Mouse (Mus musculus): ENCODE data around the gene Ints3. TPM values are rescaled to one million over a fixed set of nuclear protein-coding genes. Genes with fewer than 3 reads are reported as not detected.

Ints3 gene
- polyA plus RNA-seq, 1 experiment from 2014 or later, result 30.1 TPM

DNA sequence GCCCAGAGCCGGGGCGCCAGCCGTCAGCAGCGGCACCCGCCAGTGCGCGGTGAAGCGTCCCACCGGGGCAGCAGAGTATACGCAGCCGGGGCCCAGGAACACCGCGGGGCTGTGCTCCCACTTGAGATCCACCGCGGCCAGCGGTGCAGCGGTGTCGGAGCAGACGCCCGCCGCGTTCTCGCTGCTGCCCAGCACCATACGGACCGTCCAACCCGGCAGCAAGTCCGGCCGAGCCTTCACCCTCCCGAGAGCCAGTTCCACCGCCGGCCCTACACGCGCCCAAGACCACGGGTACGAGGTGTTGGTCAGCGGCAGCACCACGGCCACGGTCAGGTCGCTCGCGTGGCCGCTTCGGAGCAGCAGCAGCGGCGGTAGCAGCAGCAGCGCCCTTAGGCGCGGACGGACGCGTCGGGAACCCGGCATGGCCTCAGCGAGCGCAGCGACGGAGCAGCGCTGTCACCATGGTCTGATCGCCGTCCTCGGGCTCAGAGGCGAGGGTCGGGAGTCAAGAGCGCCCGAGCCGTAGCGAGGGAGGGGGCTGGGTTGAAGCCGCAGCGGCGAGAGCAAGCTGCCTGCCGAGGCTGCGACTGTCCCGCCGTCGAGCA lies 31.8 kb upstream of the Ints3 start:
- Histone ChIP-seq H3K9ac (replicated peaks; ENCODE audit: low read depth, low read length) (peak overlapping the region; percentile 46), H3K27me3 (ENCODE audit: control insufficient read depth, insufficient read depth, low read length) (peaks cover 20% of the 10 kb centered on the region), H3K4me2 (ENCODE audit: low read depth, low read length) (peak overlapping the region; percentile 87), H3K27ac (ENCODE audit: low read depth, low read length) (no peak overlapping the region), H3K4me3 (ENCODE audit: low read depth, low read length) (peak overlapping the region; percentile 56), H3K9me3 (ENCODE audit: control insufficient read depth, low read length) (no peaks in the 10 kb centered on the region), H3K4me1 (ENCODE audit: control insufficient read depth, insufficient read depth, low read length) (0 out of 2 replicates have a peak, but pooled peaks cover 2% of the 10 kb centered on the region), H3K36me3 (ENCODE audit: control insufficient read depth, insufficient read depth, low read length) (no peaks in the 10 kb centered on the region)
- under 1% methylated on average over 75 of the region's 75 CpGs for WGBS
- peak; percentile 59; the same call in 1 of the 2 replicates for ATAC-seq (ENCODE audit: low read depth)

GRCm38 (mm10) chr3:90464552-90465080 lies 31.2 kb upstream of the Ints3 start:
- peaks cover 20% of the 10 kb centered on the region for H3K27me3 ChIP-seq (ENCODE audit: control insufficient read depth, insufficient read depth, low read length)
- WGBS, result 12% methylated on average over 37 of the region's 37 CpGs
- no peaks in the 10 kb centered on the region for H3K9me3 ChIP-seq (ENCODE audit: control insufficient read depth, low read length)
- no peak overlapping the region for H3K9ac ChIP-seq (replicated peaks; ENCODE audit: low read depth, low read length)
- H3K36me3 ChIP-seq (ENCODE audit: control insufficient read depth, insufficient read depth, low read length), result no peaks in the 10 kb centered on the region
- 0 out of 2 replicates have a peak, but pooled peaks cover 2% of the 10 kb centered on the region for H3K4me1 ChIP-seq (ENCODE audit: control insufficient read depth, insufficient read depth, low read length)
- H3K4me2 ChIP-seq (ENCODE audit: low read depth, low read length), result peak overlapping the region; percentile 87
- ATAC-seq (ENCODE audit: low read depth), result peak; percentile 18
- H3K27ac ChIP-seq (ENCODE audit: low read depth, low read length), result no peak overlapping the region
- peak overlapping the region; percentile 56 for H3K4me3 ChIP-seq (ENCODE audit: low read depth, low read length)

DNA sequence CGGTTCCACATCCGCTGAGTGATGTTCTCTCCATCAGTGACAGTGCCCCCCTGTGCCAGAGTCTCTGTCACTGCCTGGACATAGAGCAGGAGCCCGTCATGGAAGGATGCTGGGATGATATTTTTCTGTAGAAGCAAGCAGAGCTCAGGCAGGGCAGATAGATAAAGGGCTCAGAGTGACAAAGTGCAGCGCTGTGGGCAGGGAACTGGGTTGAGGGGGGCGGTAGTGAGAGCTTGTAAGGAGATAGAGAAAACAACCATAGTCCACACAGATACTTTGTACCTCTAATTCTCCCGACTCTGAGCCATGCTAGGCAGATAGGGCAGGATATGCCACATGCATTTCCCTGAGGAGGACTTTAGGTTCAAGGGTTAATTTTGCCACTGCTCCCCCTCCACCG lies 29.2 kb upstream of the Ints3 start:
- no peak overlapping the region for H3K4me3 ChIP-seq (ENCODE audit: low read depth, low read length)
- WGBS, result 31% methylated on average over 7 of the region's 7 CpGs
- peaks cover 20% of the 10 kb centered on the region for H3K27me3 ChIP-seq (ENCODE audit: control insufficient read depth, insufficient read depth, low read length)
- no peak overlapping the region for H3K4me2 ChIP-seq (ENCODE audit: low read depth, low read length)
- no peaks in the 10 kb centered on the region for H3K36me3 ChIP-seq (ENCODE audit: control insufficient read depth, insufficient read depth, low read length)
- 0 out of 2 replicates have a peak, but pooled peaks cover 2% of the 10 kb centered on the region for H3K4me1 ChIP-seq (ENCODE audit: control insufficient read depth, insufficient read depth, low read length)
- H3K9ac ChIP-seq (replicated peaks; ENCODE audit: low read depth, low read length), result no peak overlapping the region
- no peak for ATAC-seq (ENCODE audit: low read depth)
- H3K9me3 ChIP-seq (ENCODE audit: control insufficient read depth, low read length), result no peaks in the 10 kb centered on the region
- no peak overlapping the region for H3K27ac ChIP-seq (ENCODE audit: low read depth, low read length)

- H3K36me3 ChIP-seq (ENCODE audit: control insufficient read depth, insufficient read depth, low read length), result no peaks in the 10 kb centered on the region
- no peak overlapping the region for H3K27ac ChIP-seq (ENCODE audit: low read depth, low read length)
- no peak overlapping the region for H3K4me2 ChIP-seq (ENCODE audit: low read depth, low read length)
- ATAC-seq (ENCODE audit: low read depth), result no peak
- H3K9me3 ChIP-seq (ENCODE audit: control insufficient read depth, low read length), result no peaks in the 10 kb centered on the region
- 0 out of 2 replicates have a peak, but pooled peaks cover 2% of the 10 kb centered on the region for H3K4me1 ChIP-seq (ENCODE audit: control insufficient read depth, insufficient read depth, low read length)
- no peak overlapping the region for H3K9ac ChIP-seq (replicated peaks; ENCODE audit: low read depth, low read length)
- no peak overlapping the region for H3K4me3 ChIP-seq (ENCODE audit: low read depth, low read length)
- peaks cover 20% of the 10 kb centered on the region for H3K27me3 ChIP-seq (ENCODE audit: control insufficient read depth, insufficient read depth, low read length)
- 92% methylated on average over 3 of the region's 3 CpGs for WGBS
Observed at GRCm38 (mm10) chr3:90461935-90462334, 28.5 kb upstream of the Ints3 start.

GRCm38 (mm10) chr3:90460315-90460714 lies 26.9 kb upstream of the Ints3 start:
- Histone ChIP-seq H3K4me3 (ENCODE audit: low read depth, low read length) (no peak overlapping the region), H3K27ac (ENCODE audit: low read depth, low read length) (no peak overlapping the region), H3K36me3 (ENCODE audit: control insufficient read depth, insufficient read depth, low read length) (no peaks in the 10 kb centered on the region), H3K27me3 (ENCODE audit: control insufficient read depth, insufficient read depth, low read length) (peaks cover 17% of the 10 kb centered on the region), H3K4me2 (ENCODE audit: low read depth, low read length) (no peak overlapping the region), H3K9ac (replicated peaks; ENCODE audit: low read depth, low read length) (no peak overlapping the region), H3K4me1 (ENCODE audit: control insufficient read depth, insufficient read depth, low read length) (0 out of 2 replicates have a peak, but pooled peaks cover 2% of the 10 kb centered on the region), H3K9me3 (ENCODE audit: control insufficient read depth, low read length) (no peaks in the 10 kb centered on the region)
- WGBS, result 74% methylated on average over 5 of the region's 5 CpGs
- ATAC-seq (ENCODE audit: low read depth), result no peak

- Histone ChIP-seq H3K27me3 (ENCODE audit: control insufficient read depth, insufficient read depth, low read length) (peaks cover 12% of the 10 kb centered on the region), H3K9me3 (ENCODE audit: control insufficient read depth, low read length) (no peaks in the 10 kb centered on the region), H3K4me2 (ENCODE audit: low read depth, low read length) (no peak overlapping the region), H3K4me1 (ENCODE audit: control insufficient read depth, insufficient read depth, low read length) (no peaks in the 10 kb centered on the region), H3K9ac (replicated peaks; ENCODE audit: low read depth, low read length) (no peak overlapping the region), H3K36me3 (ENCODE audit: control insufficient read depth, insufficient read depth, low read length) (no peaks in the 10 kb centered on the region), H3K4me3 (ENCODE audit: low read depth, low read length) (no peak overlapping the region), H3K27ac (ENCODE audit: low read depth, low read length) (no peak overlapping the region)
- no peak for ATAC-seq (ENCODE audit: low read depth)
- 81% methylated on average over 9 of the region's 9 CpGs for WGBS
Observed at GRCm38 (mm10) chr3:90459727-90460126, 26.3 kb upstream of the Ints3 start.

DNA sequence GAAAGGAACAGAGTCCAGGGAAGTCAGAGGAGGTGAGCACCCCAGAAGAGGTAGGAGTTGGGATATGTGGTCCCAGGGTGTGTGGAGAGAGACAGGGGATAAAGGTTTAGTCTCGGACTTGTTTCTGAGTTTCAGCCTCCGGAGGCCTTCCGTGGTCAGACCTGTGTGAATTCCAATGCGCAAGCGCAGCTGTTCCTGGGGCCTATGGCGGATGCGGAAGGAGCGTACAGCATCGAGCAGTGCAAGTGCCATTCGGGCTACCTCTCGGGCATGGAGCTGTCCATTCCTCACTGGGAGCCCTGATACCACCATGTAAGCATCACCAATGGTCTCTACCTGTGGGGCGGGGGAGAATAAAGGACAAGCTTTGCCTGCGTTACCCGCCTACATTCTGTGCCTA lies 21.5 kb upstream of the Ints3 start:
- H3K4me3 ChIP-seq (ENCODE audit: low read depth, low read length), result no peak overlapping the region
- H3K27me3 ChIP-seq (ENCODE audit: control insufficient read depth, insufficient read depth, low read length), result no peaks in the 10 kb centered on the region
- no peaks in the 10 kb centered on the region for H3K9me3 ChIP-seq (ENCODE audit: control insufficient read depth, low read length)
- H3K9ac ChIP-seq (replicated peaks; ENCODE audit: low read depth, low read length), result no peak overlapping the region
- no peak overlapping the region for H3K27ac ChIP-seq (ENCODE audit: low read depth, low read length)
- WGBS, result 88% methylated on average over 14 of the region's 14 CpGs
- no peaks in the 10 kb centered on the region for H3K36me3 ChIP-seq (ENCODE audit: control insufficient read depth, insufficient read depth, low read length)
- no peak overlapping the region for H3K4me2 ChIP-seq (ENCODE audit: low read depth, low read length)
- no peaks in the 10 kb centered on the region for H3K4me1 ChIP-seq (ENCODE audit: control insufficient read depth, insufficient read depth, low read length)
- ATAC-seq (ENCODE audit: low read depth), result no peak

- H3K27ac ChIP-seq (ENCODE audit: low read depth, low read length), result no peak overlapping the region
- no peaks in the 10 kb centered on the region for H3K36me3 ChIP-seq (ENCODE audit: control insufficient read depth, insufficient read depth, low read length)
- H3K4me3 ChIP-seq (ENCODE audit: low read depth, low read length), result no peak overlapping the region
- 64% methylated on average over 10 of the region's 10 CpGs for WGBS
- no peak overlapping the region for H3K4me2 ChIP-seq (ENCODE audit: low read depth, low read length)
- no peaks in the 10 kb centered on the region for H3K9me3 ChIP-seq (ENCODE audit: control insufficient read depth, low read length)
- H3K4me1 ChIP-seq (ENCODE audit: control insufficient read depth, insufficient read depth, low read length), result no peaks in the 10 kb centered on the region
- ATAC-seq (ENCODE audit: low read depth), result no peak
- H3K27me3 ChIP-seq (ENCODE audit: control insufficient read depth, insufficient read depth, low read length), result no peaks in the 10 kb centered on the region
- no peak overlapping the region for H3K9ac ChIP-seq (replicated peaks; ENCODE audit: low read depth, low read length)
Observed at GRCm38 (mm10) chr3:90451396-90452095, 18.1 kb upstream of the Ints3 start.

- no peak overlapping the region for H3K4me3 ChIP-seq (ENCODE audit: low read depth, low read length)
- H3K9ac ChIP-seq (replicated peaks; ENCODE audit: low read depth, low read length), result no peak overlapping the region
- H3K27ac ChIP-seq (ENCODE audit: low read depth, low read length), result no peak overlapping the region
- no peaks in the 10 kb centered on the region for H3K27me3 ChIP-seq (ENCODE audit: control insufficient read depth, insufficient read depth, low read length)
- peaks cover 4% of the 10 kb centered on the region; the same call in 1 of the 2 replicates for H3K4me1 ChIP-seq (ENCODE audit: control insufficient read depth, insufficient read depth, low read length)
- H3K36me3 ChIP-seq (ENCODE audit: control insufficient read depth, insufficient read depth, low read length), result no peaks in the 10 kb centered on the region
- 36% methylated on average over 12 of the region's 12 CpGs for WGBS
- no peak for ATAC-seq (ENCODE audit: low read depth)
- no peaks in the 10 kb centered on the region for H3K9me3 ChIP-seq (ENCODE audit: control insufficient read depth, low read length)
- no peak overlapping the region for H3K4me2 ChIP-seq (ENCODE audit: low read depth, low read length)
Observed at GRCm38 (mm10) chr3:90450874-90451273, 17.5 kb upstream of the Ints3 start.
